Mouse (Mus musculus): Measurements from ENCODE around the gene Cisd1. TPM values are rescaled to one million over a fixed set of nuclear protein-coding genes. Genes with fewer than 3 reads are reported as not detected.
A peak's percentile ranks its signal among the peaks of the same experiment; 100 is the strongest.

Gene Cisd1
- polyA plus RNA-seq, 1 experiment from 2014 or later: 217 TPM

- peak overlapping the region; percentile 85 for H3K9ac ChIP-seq (ENCODE audit: low read length)
- peak overlapping the region; percentile 86 for H3K4me2 ChIP-seq (ENCODE audit: low read length)
- H3K27me3 ChIP-seq (ENCODE audit: control insufficient read depth, insufficient read depth, low read length): no peaks in the 10 kb centered on the region
- ATAC-seq (ENCODE audit: insufficient number of reproducible peaks, insufficient read depth, low FRiP score, low read depth): peak; percentile 71
- H3K4me1 ChIP-seq (ENCODE audit: control insufficient read depth in 2 of 2, insufficient read depth in 2 of 2, low read length in 2 of 2): peaks cover 2 to 25% of the 10 kb centered on the region in 2 experiments; a peak in 3 of 4 replicates
- H3K27ac ChIP-seq (replicated peaks in 1 of 2; ENCODE audit: control insufficient read depth in 1 of 2, insufficient read depth in 1 of 2, low read depth in 2 of 2, low read length in 2 of 2): peak overlapping the region; percentile 53 to 76
- peak overlapping the region; percentile 65 to 89 for H3K4me3 ChIP-seq (ENCODE audit: control insufficient read depth in 1 of 2, insufficient read depth in 1 of 2, low read depth in 1 of 2, low read length in 2 of 2)
- no peaks in the 10 kb centered on the region; the same call in 1 of the 2 replicates for H3K36me3 ChIP-seq (ENCODE audit: control insufficient read depth, insufficient read depth, low read length)
- no peaks in the 10 kb centered on the region for H3K9me3 ChIP-seq (ENCODE audit: control insufficient read depth, low read length)
- under 1% methylated on average over 47 of the region's 48 CpGs for WGBS
Measured at GRCm38 (mm10) chr10:71347964-71348636, 3.3 kb upstream of the Cisd1 start.

DNA sequence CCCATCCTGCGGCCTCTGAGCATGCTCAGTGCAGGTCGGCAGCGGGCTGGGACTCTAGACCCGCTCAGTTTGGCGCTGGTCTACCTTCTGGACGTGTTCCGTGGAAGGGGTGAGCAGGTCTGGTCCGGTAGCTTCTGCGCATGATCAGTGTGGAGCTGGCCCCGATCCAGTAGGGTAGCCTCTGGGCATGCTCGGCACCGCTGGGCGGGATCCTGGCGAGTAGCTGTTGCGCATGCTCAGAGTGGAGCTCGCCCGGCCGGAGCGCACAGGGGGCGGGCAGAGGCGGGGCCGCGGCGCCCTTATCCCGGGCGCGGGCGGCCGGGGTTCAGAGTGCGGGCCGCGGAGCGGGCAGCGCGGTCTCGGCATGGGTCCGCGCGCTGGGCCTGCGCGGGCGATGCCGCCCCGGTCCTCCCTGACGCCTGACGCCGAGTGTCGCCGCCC lies 2.8 kb upstream of the Cisd1 start, which contains the start of gene Ipmk:
TSS of gene Ipmk (plus strand) at position 255 of the 441 bp plus-strand sequence.
- Histone ChIP-seq H3K9ac (ENCODE audit: low read length) (peak within 1 kb of the TSS; percentile 85), H3K4me1 (ENCODE audit: control insufficient read depth in 2 of 2, insufficient read depth in 2 of 2, low read length in 2 of 2) (peaks cover 2 to 26% of the 10 kb centered on the region in 2 experiments; a peak in 3 of 4 replicates), H3K4me3 (ENCODE audit: control insufficient read depth in 1 of 2, insufficient read depth in 1 of 2, low read depth in 1 of 2, low read length in 2 of 2) (peak within 1 kb of the TSS; percentile 65 to 89), H3K27ac (replicated peaks in 1 of 2; ENCODE audit: control insufficient read depth in 1 of 2, insufficient read depth in 1 of 2, low read depth in 2 of 2, low read length in 2 of 2) (peak within 1 kb of the TSS; percentile 59 to 76), H3K4me2 (ENCODE audit: low read length) (peak within 1 kb of the TSS; percentile 86), H3K36me3 (ENCODE audit: control insufficient read depth, insufficient read depth, low read length) (no peaks in the 10 kb centered on the region; the same call in 1 of the 2 replicates), H3K27me3 (ENCODE audit: control insufficient read depth, insufficient read depth, low read length) (no peaks in the 10 kb centered on the region), H3K9me3 (ENCODE audit: control insufficient read depth, low read length) (no peaks in the 10 kb centered on the region)
- ATAC-seq (ENCODE audit: insufficient number of reproducible peaks, insufficient read depth, low FRiP score, low read depth): peak; percentile 90
- under 1% methylated on average over 48 of the region's 49 CpGs for WGBS

DNA sequence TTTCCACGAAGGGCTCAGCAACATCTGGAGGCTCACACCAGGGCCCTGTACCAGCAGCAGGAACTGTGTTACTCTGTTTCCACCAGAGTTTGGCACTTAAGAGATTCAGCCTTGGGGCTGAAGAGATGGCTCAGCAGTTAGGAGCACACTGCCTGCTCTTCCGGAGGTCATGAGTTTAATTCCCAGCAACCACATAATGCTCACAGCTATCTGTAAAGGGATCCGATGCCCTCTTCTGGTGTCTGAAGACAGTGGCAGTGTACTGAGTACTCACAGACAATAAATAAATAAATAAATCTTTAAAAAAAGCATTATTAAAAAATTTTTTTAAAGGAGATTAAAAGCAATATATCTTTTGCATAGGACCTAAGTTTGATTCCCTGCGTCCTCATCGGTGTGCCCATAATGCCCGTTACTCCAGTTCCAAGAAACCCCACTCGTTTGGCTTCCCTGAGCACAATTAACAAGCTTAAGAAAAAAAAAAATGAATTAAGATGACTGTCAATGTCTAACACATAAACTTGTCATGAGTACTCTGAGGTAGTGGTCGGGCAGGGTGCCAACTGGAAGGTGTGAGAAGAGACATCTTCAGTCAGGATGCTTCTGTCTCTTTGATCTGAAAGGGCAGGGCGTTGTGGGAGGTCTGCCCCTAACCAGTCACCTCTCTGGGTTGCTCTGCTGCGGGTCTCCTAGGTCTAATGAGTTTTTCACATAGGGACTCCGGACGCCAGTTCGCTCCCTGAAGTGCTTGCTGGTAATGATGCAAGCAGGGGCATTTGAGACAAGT lies 2.2 kb upstream of the Cisd1 start:
- Histone ChIP-seq H3K4me3 (ENCODE audit: control insufficient read depth in 1 of 2, insufficient read depth in 1 of 2, low read depth in 1 of 2, low read length in 2 of 2) (peak overlapping the region; percentile 65 to 89), H3K27me3 (ENCODE audit: control insufficient read depth, insufficient read depth, low read length) (no peaks in the 10 kb centered on the region), H3K4me1 (ENCODE audit: control insufficient read depth in 2 of 2, insufficient read depth in 2 of 2, low read length in 2 of 2) (peaks cover 2 to 26% of the 10 kb centered on the region in 2 experiments; a peak in 3 of 4 replicates), H3K4me2 (ENCODE audit: low read length) (peak overlapping the region; percentile 86), H3K9me3 (ENCODE audit: control insufficient read depth, low read length) (no peaks in the 10 kb centered on the region), H3K9ac (ENCODE audit: low read length) (peak overlapping the region; percentile 85), H3K36me3 (ENCODE audit: control insufficient read depth, insufficient read depth, low read length) (no peaks in the 10 kb centered on the region; the same call in 1 of the 2 replicates), H3K27ac (replicated peaks in 1 of 2; ENCODE audit: control insufficient read depth in 1 of 2, insufficient read depth in 1 of 2, low read depth in 2 of 2, low read length in 2 of 2) (peak overlapping the region; percentile 59 to 76; a peak in 2 of 4 replicates)
- 11% methylated on average over 13 of the region's 13 CpGs for WGBS
- no peak for ATAC-seq (ENCODE audit: insufficient number of reproducible peaks, insufficient read depth, low FRiP score, low read depth)

DNA sequence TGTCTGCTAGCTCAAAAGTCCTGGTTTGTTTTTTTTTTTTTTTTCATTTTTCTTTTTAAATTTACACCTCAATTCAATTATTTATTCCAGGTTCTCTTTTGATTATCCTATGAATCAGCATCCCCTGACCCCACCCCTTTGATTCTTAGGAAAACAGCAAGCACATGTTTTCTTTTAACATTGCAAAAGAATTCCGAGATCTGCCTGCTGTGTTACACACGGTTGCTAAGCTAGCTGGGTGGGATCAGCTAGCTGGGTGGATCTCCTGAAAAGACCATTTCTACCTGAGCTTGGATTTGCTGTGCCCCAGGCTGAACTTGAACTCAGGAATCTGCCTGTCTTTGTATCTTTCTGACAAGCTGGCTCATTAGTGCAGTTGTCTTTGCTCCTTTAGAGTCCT lies 1.4 kb upstream of the Cisd1 start:
- H3K4me2 ChIP-seq (ENCODE audit: low read length): no peak overlapping the region
- H3K4me3 ChIP-seq (ENCODE audit: control insufficient read depth in 1 of 2, insufficient read depth in 1 of 2, low read depth in 1 of 2, low read length in 2 of 2): no peak overlapping the region
- no peaks in the 10 kb centered on the region for H3K9me3 ChIP-seq (ENCODE audit: control insufficient read depth, low read length)
- no peak overlapping the region for H3K27ac ChIP-seq (replicated peaks in 1 of 2; ENCODE audit: control insufficient read depth in 1 of 2, insufficient read depth in 1 of 2, low read depth in 2 of 2, low read length in 2 of 2)
- no peak overlapping the region for H3K9ac ChIP-seq (ENCODE audit: low read length)
- no peaks in the 10 kb centered on the region; the same call in 1 of the 2 replicates for H3K36me3 ChIP-seq (ENCODE audit: control insufficient read depth, insufficient read depth, low read length)
- WGBS: 48% methylated on average over 2 of the region's 2 CpGs
- ATAC-seq (ENCODE audit: insufficient number of reproducible peaks, insufficient read depth, low FRiP score, low read depth): no peak
- H3K27me3 ChIP-seq (ENCODE audit: control insufficient read depth, insufficient read depth, low read length): no peaks in the 10 kb centered on the region
- peaks cover 2 to 26% of the 10 kb centered on the region in 2 experiments; a peak in 3 of 4 replicates for H3K4me1 ChIP-seq (ENCODE audit: control insufficient read depth in 2 of 2, insufficient read depth in 2 of 2, low read length in 2 of 2)

DNA sequence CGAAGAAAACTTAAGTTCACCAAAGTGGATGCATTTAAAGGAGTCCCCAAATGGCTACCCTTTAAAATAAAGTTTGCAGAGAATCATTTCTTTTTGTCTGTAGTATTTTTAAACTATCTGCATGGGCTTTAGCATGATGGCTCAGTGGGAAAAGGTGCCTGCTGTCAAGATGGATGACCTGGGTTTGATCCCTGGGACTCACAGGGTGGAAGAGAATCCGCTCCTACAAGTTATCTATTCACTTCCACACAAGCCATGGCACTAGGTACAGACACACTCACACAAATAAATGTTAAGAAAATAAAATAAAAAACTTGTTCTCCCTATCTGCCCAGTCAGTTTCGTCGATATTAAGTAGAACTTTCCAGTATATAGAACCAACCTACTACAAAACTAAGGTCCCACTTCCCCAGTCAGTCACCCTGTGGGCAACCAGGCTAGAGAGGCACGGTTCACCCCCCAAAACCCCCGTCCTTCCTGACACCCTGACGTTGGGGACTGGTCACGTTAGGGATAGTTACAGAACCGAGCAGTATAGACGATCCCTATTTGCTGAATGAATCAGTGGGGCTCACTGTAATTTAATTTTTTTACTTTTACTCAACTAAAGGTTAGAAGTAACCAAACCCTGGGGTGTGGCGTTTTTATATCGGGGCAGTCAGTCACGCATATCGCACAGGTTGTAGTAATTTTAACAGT lies 1.0 kb downstream of the Cisd1 start:
- 31% methylated on average over 14 of the region's 14 CpGs for whole genome bisulfite sequencing
- Histone ChIP-seq H3K27ac (replicated peaks in 1 of 2; ENCODE audit: control insufficient read depth in 1 of 2, insufficient read depth in 1 of 2, low read depth in 2 of 2, low read length in 2 of 2) (no peak overlapping the region), H3K4me1 (ENCODE audit: control insufficient read depth in 2 of 2, insufficient read depth in 2 of 2, low read length in 2 of 2) (peaks cover 2 to 21% of the 10 kb centered on the region in 2 experiments; a peak in 3 of 4 replicates), H3K9ac (ENCODE audit: low read length) (peak overlapping the region; percentile 91), H3K4me2 (ENCODE audit: low read length) (peak overlapping the region; percentile 77), H3K4me3 (ENCODE audit: control insufficient read depth in 1 of 2, insufficient read depth in 1 of 2, low read depth in 1 of 2, low read length in 2 of 2) (peak overlapping the region; percentile 59 to 87; a peak in 3 of 4 replicates), H3K27me3 (ENCODE audit: control insufficient read depth, insufficient read depth, low read length) (no peaks in the 10 kb centered on the region), H3K36me3 (ENCODE audit: control insufficient read depth, insufficient read depth, low read length) (no peaks in the 10 kb centered on the region), H3K9me3 (ENCODE audit: control insufficient read depth, low read length) (no peaks in the 10 kb centered on the region)
- ATAC-seq (ENCODE audit: insufficient number of reproducible peaks, insufficient read depth, low FRiP score, low read depth): no peak

DNA sequence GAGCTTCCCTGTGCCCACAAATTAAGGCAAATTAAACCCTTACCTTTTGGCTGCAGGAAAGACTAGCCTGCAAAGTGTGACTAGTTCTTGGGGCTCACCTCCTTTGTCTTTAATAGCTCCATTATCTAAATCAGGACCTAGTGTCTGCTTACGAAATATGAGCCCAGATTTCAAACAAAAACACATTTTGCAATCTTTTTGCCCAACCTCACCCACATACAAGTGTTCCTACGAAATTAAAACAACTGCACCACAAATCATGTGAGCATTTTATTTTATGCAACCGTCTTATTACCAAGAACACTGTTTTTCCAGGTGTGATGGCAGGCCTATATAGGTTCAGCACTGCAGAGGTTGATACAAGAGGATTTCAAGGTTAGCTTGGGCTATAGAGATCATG lies 1.6 kb downstream of the Cisd1 start:
- 92% methylated on average over 3 of the region's 3 CpGs for WGBS
- ATAC-seq (ENCODE audit: insufficient number of reproducible peaks, insufficient read depth, low FRiP score, low read depth): no peak
- Histone ChIP-seq H3K9ac (ENCODE audit: low read length) (peak overlapping the region; percentile 91; the same call in 1 of the 2 replicates), H3K4me1 (ENCODE audit: control insufficient read depth in 2 of 2, insufficient read depth in 2 of 2, low read length in 2 of 2) (peaks cover 2 to 25% of the 10 kb centered on the region in 2 experiments; a peak in 3 of 4 replicates), H3K9me3 (ENCODE audit: control insufficient read depth, low read length) (no peaks in the 10 kb centered on the region), H3K27me3 (ENCODE audit: control insufficient read depth, insufficient read depth, low read length) (no peaks in the 10 kb centered on the region), H3K4me3 (ENCODE audit: control insufficient read depth in 1 of 2, insufficient read depth in 1 of 2, low read depth in 1 of 2, low read length in 2 of 2) (no peak overlapping the region), H3K4me2 (ENCODE audit: low read length) (no peak overlapping the region; the same call in 1 of the 2 replicates), H3K36me3 (ENCODE audit: control insufficient read depth, insufficient read depth, low read length) (no peaks in the 10 kb centered on the region), H3K27ac (replicated peaks in 1 of 2; ENCODE audit: control insufficient read depth in 1 of 2, insufficient read depth in 1 of 2, low read depth in 2 of 2, low read length in 2 of 2) (no peak overlapping the region)

Data from heart, embryonic 14.5 days (tissue).